Mouse (Mus musculus) myocyte (in vitro differentiated cells): ENCODE measurements around the gene Vmn1r197.
"Not testable (repeated sequence)": the region's sequence is repeated elsewhere in the genome, so short reads cannot be mapped to it uniquely, and the experiment has no call there.

Experiments used
- CEBPB ChIP-seq: IDR thresholded peaks from 2 replicates; pipeline ENCODE4 v1.6.1; 2011; ENCODE audit warnings: mild to moderate bottlenecking, moderate library complexity; ENCODE audit not compliant: poor library complexity, insufficient read depth, severe bottlenecking
- E2F4 ChIP-seq: IDR thresholded peaks from one replicate; pipeline ENCODE4 v1.6.1; 2011; ENCODE audit warnings: mild to moderate bottlenecking, control low read depth, moderate library complexity; ENCODE audit not compliant: insufficient read depth
- MAX ChIP-seq: IDR thresholded peaks from one replicate; pipeline ENCODE4 v1.6.1; 2011; ENCODE audit warnings: low read depth, mild to moderate bottlenecking, control low read depth
- MYOD1 ChIP-seq, 3 experiments: IDR thresholded peaks; one replicate each; pipeline ENCODE4 v1.6.1; 2011; ENCODE audit warnings: control low read depth in 2 of 3, low read depth in 2 of 3, mild to moderate bottlenecking in 2 of 3, moderate library complexity in 1 of 3; ENCODE audit not compliant: insufficient read length in 2 of 3, control insufficient read depth in 1 of 3
- MYOG ChIP-seq, 3 experiments: IDR thresholded peaks; one replicate each; pipeline ENCODE4 v1.6.1; 2011; ENCODE audit warnings: control low read depth in 2 of 3, low read depth in 2 of 3, mild to moderate bottlenecking in 2 of 3; ENCODE audit not compliant: insufficient read length in 2 of 3, control insufficient read depth in 1 of 3, insufficient read depth in 1 of 3
- POLR2A ChIP-seq: IDR thresholded peaks from one replicate; pipeline ENCODE4 v1.6.1; 2011; ENCODE audit warnings: low read depth, mild to moderate bottlenecking, control low read depth, moderate library complexity; ENCODE audit not compliant: insufficient read length
- POLR2AphosphoS2 ChIP-seq: IDR thresholded peaks from one replicate; pipeline ENCODE4 v1.6.1; 2011; ENCODE audit warnings: low read depth, control low read depth; ENCODE audit not compliant: insufficient read length
- TCF12 ChIP-seq: IDR thresholded peaks from one replicate; pipeline ENCODE4 v1.6.1; 2011; ENCODE audit warnings: mild to moderate bottlenecking, control low read depth; ENCODE audit not compliant: poor library complexity, insufficient read depth, severe bottlenecking
- USF1 ChIP-seq: IDR thresholded peaks from one replicate; pipeline ENCODE4 v1.6.1; 2011; ENCODE audit warnings: low read depth, mild to moderate bottlenecking, control low read depth, moderate library complexity

DNA sequence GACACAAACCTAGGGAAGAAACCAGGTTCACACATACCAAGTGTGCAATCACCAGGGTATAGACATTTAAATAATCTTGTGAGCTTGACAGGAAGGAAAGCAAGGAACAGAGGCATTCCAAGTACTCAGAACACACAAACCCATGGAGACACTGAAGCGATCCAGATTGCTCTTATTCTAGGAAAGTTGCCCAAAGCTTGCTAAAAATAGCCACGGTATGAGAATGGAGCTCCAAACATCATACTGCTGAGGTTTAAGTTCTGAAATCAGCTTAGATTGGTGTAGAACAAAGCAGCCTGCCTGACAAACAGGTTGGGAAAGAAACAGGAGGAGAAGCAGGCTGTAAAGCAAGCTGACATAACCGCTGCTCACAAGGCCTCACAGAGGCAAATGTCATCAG, 56.7 kb downstream of the Vmn1r197 start:
- TF ChIP-seq CEBPB; E2F4; MAX; POLR2A; MYOG (IDR thresholded peaks at IDR 0.05; ENCODE audit: control insufficient read depth in 1 of 3, insufficient read depth in 1 of 3, insufficient read length in 2 of 3, low read depth in 2 of 3); POLR2AphosphoS2; TCF12; USF1; MYOD1 (IDR thresholded peaks at IDR 0.05; ENCODE audit: control insufficient read depth in 1 of 3, insufficient read length in 2 of 3, low read depth in 2 of 3): not testable (repeated sequence)
